Mouse (Mus musculus) heart, postnatal 14 days (tissue): ENCODE results near the gene Ppp1r14b. TPM values are rescaled to one million over a fixed set of nuclear protein-coding genes. Genes with fewer than 3 reads are reported as not detected.

Experiments used
- DNase-seq, 2 experiments: peaks; one replicate each; pipeline ENCODE4 v3.0.0; 2021 to 2022
- intact Hi-C: fragments of 180-260 bp; cut with DNase I; formaldehyde crosslinking; loops from one replicate; pipeline ENCODE4 v1.15.1; 2025
- long read RNA-seq, 2 experiments: library from polyadenylated mRNA; stranded (forward); transcript quantifications; one replicate each; pipeline ENCODE4 v2.0.0; 2021
- total RNA-seq, 2 experiments: library from RNA; stranded (reverse); gene quantifications; 2 replicates each; pipeline ENCODE4 v1.2.3; 2021

Ppp1r14b gene
- 100 to 1,000 TPM in 1 of 2 experiments, 10 to 100 TPM in 1; 89.8 to 120 TPM for total RNA-seq
- long read RNA-seq, experiment 1, transcript Ppp1r14b-201 (4 exons, 999 nt), result major isoform, 88 of 97 reads
- long read RNA-seq, experiment 1, partial matches to known transcripts, result 0 of 97 reads
- long read RNA-seq, experiment 1, other reads (novel, unspliced or antisense), result 2 of 97 reads
- long read RNA-seq, experiment 2, transcript Ppp1r14b-201 (4 exons, 999 nt), result major isoform, 76 of 80 reads
- long read RNA-seq, experiment 2, partial matches to known transcripts, result 0 of 80 reads
- long read RNA-seq, experiment 2, other reads (novel, unspliced or antisense), result 3 of 80 reads

GRCm38 (mm10) chr19:6974211-6975205, at the start of gene Ppp1r14b:
Gene Ppp1r14b, plus strand, starts transcription at chr19:6974968.
- intact Hi-C loops, result no loop called here
- peak; percentile 83 to 85 for DNase-seq

- DNase-seq, result no peak
- intact Hi-C loops, result loop anchor here (2.0 kb wide), 2 partner anchors 16 to 96 kb away; partner anchors contain the start of gene Bad
These were observed 49.5 kb upstream of the Ppp1r14b start, which contains the start of gene Catsperz for GRCm38 (mm10) chr19:6925307-6925573. Gene Catsperz, minus strand, starts transcription at chr19:6925380.

DNA sequence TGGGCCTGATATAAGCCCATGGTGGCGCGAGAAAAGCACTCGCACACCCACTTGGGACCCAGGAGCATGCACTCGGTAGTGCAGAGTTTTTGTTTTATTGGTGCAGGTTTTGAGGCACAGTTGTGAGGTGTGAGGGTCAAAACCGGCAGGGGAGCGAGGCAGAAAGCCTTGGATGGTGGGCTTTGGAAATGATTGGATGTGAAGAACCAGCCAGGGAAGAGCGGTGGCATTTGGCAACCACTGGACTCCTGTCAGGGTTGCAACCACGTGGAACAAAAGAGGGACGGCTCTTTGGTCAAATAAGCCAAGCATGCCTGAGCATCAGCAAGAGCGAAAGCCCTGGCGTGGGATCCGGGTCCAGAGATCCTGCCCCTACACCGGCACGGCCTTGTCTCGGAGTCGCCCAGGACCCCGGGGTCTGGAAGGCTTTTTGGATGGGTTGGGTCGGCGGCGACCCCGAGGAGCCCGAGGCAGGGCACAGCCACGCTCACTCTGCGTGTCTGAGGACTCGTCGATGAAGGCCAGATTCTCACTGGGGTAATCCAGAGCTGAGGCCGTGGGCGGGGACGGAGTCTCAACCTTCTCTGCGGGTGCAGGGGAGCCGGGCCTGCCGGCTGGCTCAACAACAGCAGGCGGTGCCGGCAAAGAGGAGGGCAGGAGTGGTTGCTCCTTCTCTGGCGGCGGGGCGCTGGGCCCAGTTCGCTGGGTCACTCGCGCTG, 49.0 kb upstream of the Ppp1r14b start:
- no peak for DNase-seq
- intact Hi-C loops, result loop anchor here (2.0 kb wide), 2 partner anchors 15 to 95 kb away; partner anchors contain the start of gene Bad

DNA sequence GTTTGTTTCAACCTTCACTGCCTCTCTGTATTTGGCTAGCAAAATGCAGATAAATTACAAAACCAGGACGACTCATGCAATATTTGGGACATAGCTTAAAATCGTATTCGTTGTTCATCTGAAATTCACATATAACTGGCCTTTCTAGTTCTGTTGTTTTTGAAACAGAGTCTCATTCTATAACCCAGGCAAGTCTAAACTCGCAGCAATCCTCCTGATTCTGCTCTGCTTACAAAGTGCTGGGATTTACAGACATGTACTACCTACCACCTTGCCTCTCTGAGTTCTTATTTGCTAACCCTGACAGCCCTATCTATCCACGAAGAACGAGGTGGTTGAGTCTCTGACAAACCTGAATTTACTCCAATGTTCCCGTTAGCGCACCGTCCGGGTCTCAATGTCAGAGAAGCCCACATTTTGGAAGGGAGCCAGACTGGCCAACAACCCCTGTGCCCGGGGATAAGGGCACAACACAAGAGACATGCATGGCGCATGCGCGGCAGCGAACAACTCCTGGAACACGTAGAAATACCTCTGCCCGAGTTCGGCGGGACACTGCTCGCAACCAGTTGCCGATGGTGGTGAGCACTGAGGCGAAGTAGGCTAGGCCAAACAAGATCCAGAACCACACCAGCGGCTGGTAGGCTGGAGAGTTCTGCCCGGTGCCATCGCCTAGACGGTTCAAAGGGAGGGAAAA, 48.1 kb upstream of the Ppp1r14b start:
- intact Hi-C loops, result no loop called here
- no peak for DNase-seq

- intact Hi-C loops, result no loop called here
- no peak for DNase-seq
These were observed 46.7 kb upstream of the Ppp1r14b start for GRCm38 (mm10) chr19:6928080-6928479.

DNA sequence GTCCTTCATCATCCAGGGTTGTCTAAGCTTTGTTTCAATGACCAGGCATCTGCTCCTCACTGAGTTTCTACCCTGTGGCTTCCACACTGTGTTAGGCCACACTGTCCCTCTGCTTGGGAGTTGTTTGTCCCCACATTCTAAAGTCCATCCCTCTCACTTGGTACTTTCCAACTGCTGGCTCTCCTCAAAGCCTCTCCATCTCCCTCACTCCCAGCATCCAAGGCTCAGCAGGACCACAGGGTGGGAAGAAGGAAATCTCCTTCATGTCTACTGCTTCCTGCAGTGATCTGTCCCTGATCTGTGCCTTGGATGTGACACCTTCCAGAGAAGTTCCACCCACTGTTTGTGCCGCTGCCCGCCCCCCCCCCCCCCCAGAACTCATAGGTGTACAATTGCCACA, 43.8 kb upstream of the Ppp1r14b start:
- intact Hi-C loops, result no loop called here
- DNase-seq, result no peak

DNA sequence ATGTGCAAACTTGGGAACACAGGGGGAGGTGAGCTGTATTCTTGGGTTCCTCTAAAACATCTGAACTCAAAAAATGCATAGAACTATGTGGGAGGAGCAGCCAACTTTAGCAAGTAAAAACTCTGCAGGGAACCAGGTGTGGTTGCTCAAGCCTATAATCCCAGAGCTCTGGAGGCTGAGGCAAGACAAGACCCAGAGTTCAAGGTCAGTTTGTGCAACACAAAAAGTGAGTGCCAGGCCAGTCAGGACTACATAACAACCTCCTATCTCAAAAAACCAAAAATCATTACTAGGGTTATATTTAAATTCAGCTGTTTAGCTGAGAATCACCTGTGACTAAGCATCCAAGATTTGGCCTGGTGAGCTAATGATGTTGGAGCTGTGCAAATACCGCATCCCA, 42.8 kb upstream of the Ppp1r14b start:
- no peak for DNase-seq
- intact Hi-C loops, result no loop called here

DNA sequence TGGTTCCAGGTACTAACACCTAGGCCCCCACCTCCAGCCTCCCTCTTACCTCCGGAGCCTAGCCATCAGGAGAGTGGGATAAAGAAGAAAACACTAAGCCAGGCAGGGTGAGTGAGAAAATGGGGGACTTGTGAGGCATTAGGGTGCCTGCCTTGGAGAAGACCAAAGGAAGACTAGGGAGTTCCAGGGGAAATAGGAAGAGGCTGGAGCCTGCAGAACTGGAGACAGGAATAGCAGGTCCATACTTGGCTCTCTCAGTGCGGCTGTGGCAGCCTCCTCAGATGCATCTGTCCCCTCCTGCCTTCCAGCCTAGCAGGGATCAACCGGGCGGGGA, 41.7 kb upstream of the Ppp1r14b start:
- no peak for DNase-seq
- intact Hi-C loops, result no loop called here

GRCm38 (mm10) chr19:6933436-6934194, 41.2 kb upstream of the Ppp1r14b start:
- DNase-seq, result peak in 1 of 2 experiments; percentile 46
- intact Hi-C loops, result no loop called here

GRCm38 (mm10) chr19:6934195-6934977, 40.4 kb upstream of the Ppp1r14b start, which contains the start of gene Kcnk4:
Gene Kcnk4, minus strand, starts transcription at chr19:6934515.
- DNase-seq, result no peak
- intact Hi-C loops, result no loop called here

GRCm38 (mm10) chr19:6936299-6936698, 38.5 kb upstream of the Ppp1r14b start:
- intact Hi-C loops, result no loop called here
- DNase-seq, result no peak

GRCm38 (mm10) chr19:6937541-6938465, 37.0 kb upstream of the Ppp1r14b start:
- intact Hi-C loops, result no loop called here
- peak in 1 of 2 experiments; percentile 42 for DNase-seq

- intact Hi-C loops, result loop anchor here (2.0 kb wide), 1 partner anchor 15 kb away; the partner anchor contains the start of gene Catsperz
- DNase-seq, result no peak
These were observed 35.4 kb upstream of the Ppp1r14b start for GRCm38 (mm10) chr19:6939106-6940002.

DNA sequence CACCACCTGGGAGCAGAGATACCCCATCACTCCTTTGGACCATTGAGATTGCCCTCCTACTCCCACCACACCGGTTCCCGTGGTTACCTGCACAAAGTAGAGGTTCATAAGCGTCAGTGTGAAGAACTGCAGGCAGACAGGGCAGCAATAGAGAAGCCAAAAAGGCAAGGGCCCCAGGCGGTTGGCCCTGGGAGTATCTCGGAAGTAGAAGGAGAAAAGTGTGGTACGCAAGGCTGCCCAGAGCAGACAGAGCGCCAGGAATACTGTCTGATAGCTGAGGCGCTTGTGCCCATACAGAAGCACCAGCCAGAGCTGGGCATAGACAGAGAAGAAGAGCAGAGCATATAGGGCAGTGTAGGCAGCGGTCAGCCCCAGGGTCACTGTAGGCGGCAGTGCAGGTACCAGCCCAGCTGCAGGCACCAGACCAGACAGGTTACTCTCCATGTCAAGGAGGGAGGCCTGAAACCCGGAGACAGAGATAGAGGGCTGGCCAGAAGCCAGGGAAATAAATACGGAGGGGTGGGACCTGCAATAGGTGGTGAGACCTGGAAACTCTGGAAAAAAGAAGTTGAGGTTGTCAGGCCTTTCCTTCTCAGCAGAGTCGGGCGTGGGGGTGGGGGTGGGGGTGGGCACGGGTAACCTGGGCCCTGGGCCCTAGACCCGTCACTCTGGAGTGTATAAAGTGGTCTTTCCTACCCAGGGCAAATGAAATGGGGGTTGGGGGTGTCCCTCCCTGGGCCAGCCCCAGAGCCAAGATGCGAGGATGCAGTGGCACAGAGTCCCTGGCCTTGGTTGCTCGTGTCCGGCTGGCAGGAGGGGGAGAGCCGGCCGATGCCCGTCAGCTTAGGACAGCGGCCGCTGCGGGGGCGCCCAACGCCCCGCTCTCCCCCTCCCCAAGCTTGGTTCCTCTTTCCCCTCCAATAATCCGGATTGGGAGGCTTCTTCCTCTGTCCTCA, 34.1 kb upstream of the Ppp1r14b start:
- DNase-seq, result no peak
- intact Hi-C loops, result loop anchor here (2.0 kb wide), 1 partner anchor 16 kb away; the partner anchor contains the start of gene Catsperz
